Mouse (Mus musculus) hindbrain, embryonic 16.5 days (tissue): Measurements from ENCODE around the gene D17H6S53E. TPM values are rescaled to one million over a fixed set of nuclear protein-coding genes. Genes with fewer than 3 reads are reported as not detected.

Source experiments
- ATAC-seq: fragments of 200-750 bp; cut with Nextera tagmentation; 2 replicates; pipeline ENCODE4 v1.8.0; 2017; ENCODE audit warnings: moderate TSS enrichment, moderate library complexity
- H3K27ac ChIP-seq: fragments of 300-500 bp; sonication (generic); 2 replicates; pipeline ENCODE4 v1.5.1; 2014; ENCODE audit warnings: low read depth, mild to moderate bottlenecking, control low read depth, low read length, moderate library complexity
- H3K27me3 ChIP-seq: fragments of 300-500 bp; sonication (generic); replicated peaks from 2 replicates; pipeline ENCODE4 v1.6.1; 2014; ENCODE audit warnings: low read length; ENCODE audit not compliant: control insufficient read depth, insufficient read depth
- H3K36me3 ChIP-seq: fragments of 300-500 bp; sonication (generic); 2 replicates; pipeline ENCODE4 v1.6.1; 2014; ENCODE audit warnings: mild to moderate bottlenecking, low read length, moderate library complexity, mixed read lengths; ENCODE audit not compliant: control insufficient read depth, insufficient read depth
- H3K4me1 ChIP-seq: fragments of 300-500 bp; sonication (generic); 2 replicates; pipeline ENCODE4 v1.6.1; 2014; ENCODE audit warnings: low read depth, low read length; ENCODE audit not compliant: control insufficient read depth, insufficient read depth
- H3K4me2 ChIP-seq: fragments of 300-500 bp; sonication (generic); 2 replicates; pipeline ENCODE4 v1.6.1; 2014; ENCODE audit warnings: mild to moderate bottlenecking, low read length, control low read depth, moderate library complexity
- H3K4me3 ChIP-seq: fragments of 300-500 bp; sonication (generic); 2 replicates; pipeline ENCODE4 v1.5.1; 2014; ENCODE audit warnings: mild to moderate bottlenecking, low read length, control low read depth, moderate library complexity
- H3K9ac ChIP-seq: fragments of 300-500 bp; sonication (generic); 2 replicates; pipeline ENCODE4 v1.6.1; 2014; ENCODE audit warnings: low read depth, mild to moderate bottlenecking, control low read depth, low read length, moderate library complexity
- H3K9me3 ChIP-seq: fragments of 300-500 bp; sonication (generic); 2 replicates; pipeline ENCODE4 v1.6.1; 2014; ENCODE audit warnings: mild to moderate bottlenecking, low read length, moderate library complexity; ENCODE audit not compliant: control insufficient read depth
- WGBS: fragments of 180-500 bp; shearing (Covaris S2); extraction: QIAGEN DNeasy Blood & Tissue Kit; methylation state at CpG from one replicate; pipeline ENCODE4 v1.1.7; 2014; 5-methylcytosine and 5-hydroxymethylcytosine counted together
- polyA plus RNA-seq: library from polyadenylated mRNA; unstranded; fragments of >200 nt; fragmentation: Nextera tagmentation; extraction: Ambion mirVana; gene quantifications from 2 replicates; pipeline ENCODE4 v1.2.1, GENCODE M21; 2015

Gene D17H6S53E
- polyA plus RNA-seq, 1 experiment from 2014 or later, result 8.9 TPM

- Histone ChIP-seq H3K36me3 (peaks cover 88% of the 10 kb centered on the region), H3K27me3 (no peaks in the 10 kb centered on the region), H3K4me2 (no peak overlapping the region), H3K9ac (no peak overlapping the region), H3K4me1 (no peaks in the 10 kb centered on the region), H3K4me3 (no peak overlapping the region), H3K27ac (no peak overlapping the region), H3K9me3 (no peaks in the 10 kb centered on the region)
- ATAC-seq, result no peak
- WGBS, result 93% methylated on average over 4 of the region's 4 CpGs
These were observed 25.9 kb downstream of the D17H6S53E start for GRCm38 (mm10) chr17:35152121-35152520.

GRCm38 (mm10) chr17:35153077-35153476 lies 26.9 kb downstream of the D17H6S53E start:
- H3K4me3 ChIP-seq, result no peak overlapping the region
- no peaks in the 10 kb centered on the region for H3K4me1 ChIP-seq
- no peak overlapping the region for H3K9ac ChIP-seq
- H3K4me2 ChIP-seq, result no peak overlapping the region
- no peaks in the 10 kb centered on the region for H3K9me3 ChIP-seq
- no peak overlapping the region for H3K27ac ChIP-seq
- H3K27me3 ChIP-seq, result no peaks in the 10 kb centered on the region
- 92% methylated on average over 9 of the region's 9 CpGs for WGBS
- no peak for ATAC-seq
- H3K36me3 ChIP-seq, result peaks cover 92% of the 10 kb centered on the region

- H3K36me3 ChIP-seq, result peaks cover 94% of the 10 kb centered on the region
- no peak overlapping the region for H3K27ac ChIP-seq
- 88% methylated on average over 4 of the region's 4 CpGs for WGBS
- no peak overlapping the region for H3K9ac ChIP-seq
- no peaks in the 10 kb centered on the region for H3K27me3 ChIP-seq
- H3K4me1 ChIP-seq, result no peaks in the 10 kb centered on the region
- H3K9me3 ChIP-seq, result no peaks in the 10 kb centered on the region
- no peak for ATAC-seq
- no peak overlapping the region for H3K4me3 ChIP-seq
- no peak overlapping the region for H3K4me2 ChIP-seq
These were observed 27.8 kb downstream of the D17H6S53E start for GRCm38 (mm10) chr17:35153931-35154330.

GRCm38 (mm10) chr17:35154616-35155015 lies 28.4 kb downstream of the D17H6S53E start:
- no peaks in the 10 kb centered on the region for H3K4me1 ChIP-seq
- no peaks in the 10 kb centered on the region for H3K27me3 ChIP-seq
- 65% methylated on average over 7 of the region's 7 CpGs for WGBS
- no peak overlapping the region for H3K4me3 ChIP-seq
- H3K9ac ChIP-seq, result no peak overlapping the region
- H3K9me3 ChIP-seq, result no peaks in the 10 kb centered on the region
- H3K27ac ChIP-seq, result no peak overlapping the region
- ATAC-seq, result no peak
- H3K4me2 ChIP-seq, result no peak overlapping the region
- peaks cover 94% of the 10 kb centered on the region for H3K36me3 ChIP-seq

- no peaks in the 10 kb centered on the region for H3K27me3 ChIP-seq
- no peak for ATAC-seq
- no peaks in the 10 kb centered on the region for H3K9me3 ChIP-seq
These were observed 29.3 kb downstream of the D17H6S53E start for GRCm38 (mm10) chr17:35155451-35155850.

GRCm38 (mm10) chr17:35156461-35157200 lies 30.5 kb downstream of the D17H6S53E start:
- H3K4me3 ChIP-seq, result no peak overlapping the region
- 93% methylated on average over 33 of the region's 33 CpGs for WGBS
- no peaks in the 10 kb centered on the region for H3K27me3 ChIP-seq
- H3K4me1 ChIP-seq, result peaks cover under 1% of the 10 kb centered on the region; the same call in 1 of the 2 replicates
- no peak overlapping the region for H3K9ac ChIP-seq
- H3K9me3 ChIP-seq, result no peaks in the 10 kb centered on the region
- ATAC-seq, result no peak
- H3K27ac ChIP-seq, result no peak overlapping the region
- H3K4me2 ChIP-seq, result no peak overlapping the region
- peaks cover 97% of the 10 kb centered on the region for H3K36me3 ChIP-seq

More at GRCm38 (mm10) chr17:35155451-35155850, 29.3 kb downstream of the D17H6S53E start:
- no peak overlapping the region for H3K4me2 ChIP-seq
- H3K36me3 ChIP-seq, result peaks cover 94% of the 10 kb centered on the region
- H3K4me1 ChIP-seq, result no peaks in the 10 kb centered on the region
- no peak overlapping the region for H3K9ac ChIP-seq
- H3K4me3 ChIP-seq, result no peak overlapping the region
- WGBS, result 89% methylated on average over 12 of the region's 12 CpGs
- no peak overlapping the region for H3K27ac ChIP-seq

- no peak overlapping the region for H3K4me2 ChIP-seq
- H3K27me3 ChIP-seq, result no peaks in the 10 kb centered on the region
- H3K9ac ChIP-seq, result no peak overlapping the region
- H3K27ac ChIP-seq, result no peak overlapping the region
- no peak for ATAC-seq
- H3K36me3 ChIP-seq, result peaks cover 95% of the 10 kb centered on the region
- H3K4me3 ChIP-seq, result no peak overlapping the region
- H3K9me3 ChIP-seq, result no peaks in the 10 kb centered on the region
- peaks cover 7% of the 10 kb centered on the region for H3K4me1 ChIP-seq
- 91% methylated on average over 8 of the region's 8 CpGs for WGBS
These were observed 31.1 kb downstream of the D17H6S53E start for GRCm38 (mm10) chr17:35157254-35157653.

- H3K36me3 ChIP-seq, result peaks cover 90% of the 10 kb centered on the region
- no peak overlapping the region for H3K27ac ChIP-seq
- no peak overlapping the region for H3K9ac ChIP-seq
- no peak overlapping the region for H3K4me3 ChIP-seq
- WGBS, result 95% methylated on average over 8 of the region's 8 CpGs
- no peaks in the 10 kb centered on the region for H3K9me3 ChIP-seq
- no peaks in the 10 kb centered on the region for H3K27me3 ChIP-seq
- ATAC-seq, result no peak
- H3K4me2 ChIP-seq, result no peak overlapping the region
- peaks cover 12% of the 10 kb centered on the region for H3K4me1 ChIP-seq
These were observed 31.5 kb downstream of the D17H6S53E start for GRCm38 (mm10) chr17:35157661-35158175.

- Histone ChIP-seq H3K4me1 (peaks cover 18% of the 10 kb centered on the region), H3K27me3 (no peaks in the 10 kb centered on the region), H3K9ac (no peak overlapping the region), H3K4me3 (no peak overlapping the region), H3K27ac (no peak overlapping the region), H3K9me3 (no peaks in the 10 kb centered on the region), H3K36me3 (peaks cover 78% of the 10 kb centered on the region), H3K4me2 (no peak overlapping the region)
- no peak for ATAC-seq
- WGBS, result 96% methylated on average over 16 of the region's 16 CpGs
These were observed 32.8 kb downstream of the D17H6S53E start for GRCm38 (mm10) chr17:35158850-35159593.
